Mouse (Mus musculus): ENCODE measurements around the gene Ppfibp2. TPM values are rescaled to one million over a fixed set of nuclear protein-coding genes. Genes with fewer than 3 reads are reported as not detected.

Ppfibp2 gene
- total RNA-seq, 2 experiments from 2014 or later: 7.1 to 7.6 TPM

GRCm38 (mm10) chr7:107609622-107610255 lies 14.7 kb downstream of the Ppfibp2 start:
- DNase-seq (ENCODE audit: low spot score in 2 of 2): no peak

GRCm38 (mm10) chr7:107610880-107611279 lies 15.9 kb downstream of the Ppfibp2 start:
- no peak for DNase-seq (ENCODE audit: low spot score in 2 of 2)

GRCm38 (mm10) chr7:107618028-107618992 lies 23.3 kb downstream of the Ppfibp2 start:
- no peak for DNase-seq (ENCODE audit: low spot score in 2 of 2)

- no peak for DNase-seq (ENCODE audit: low spot score in 2 of 2)
Observed at GRCm38 (mm10) chr7:107619225-107619624, 24.2 kb downstream of the Ppfibp2 start.

GRCm38 (mm10) chr7:107620137-107620536 lies 25.1 kb downstream of the Ppfibp2 start:
- DNase-seq (ENCODE audit: low spot score in 2 of 2): no peak

- DNase-seq (ENCODE audit: low spot score in 2 of 2): no peak
Observed at GRCm38 (mm10) chr7:107624432-107624831, 29.4 kb downstream of the Ppfibp2 start.

GRCm38 (mm10) chr7:107625061-107625460 lies 30.1 kb downstream of the Ppfibp2 start, which contains the start of gene 5330417H12Rik:
Gene 5330417H12Rik, minus strand, starts transcription at chr7:107625161.
- DNase-seq (ENCODE audit: low spot score in 2 of 2): no peak

- DNase-seq (ENCODE audit: low spot score in 2 of 2): no peak
Observed at GRCm38 (mm10) chr7:107625781-107626180, 30.8 kb downstream of the Ppfibp2 start.

- no peak for DNase-seq (ENCODE audit: low spot score in 2 of 2)
Observed at GRCm38 (mm10) chr7:107628383-107628782, 33.4 kb downstream of the Ppfibp2 start.

GRCm38 (mm10) chr7:107633201-107633600 lies 38.2 kb downstream of the Ppfibp2 start:
- DNase-seq (ENCODE audit: low spot score in 2 of 2): no peak

- DNase-seq (ENCODE audit: low spot score in 2 of 2): no peak
Observed at GRCm38 (mm10) chr7:107637398-107637797, 42.4 kb downstream of the Ppfibp2 start.

- DNase-seq (ENCODE audit: low spot score in 2 of 2): no peak
Observed at GRCm38 (mm10) chr7:107638026-107638425, 43.0 kb downstream of the Ppfibp2 start.

GRCm38 (mm10) chr7:107642586-107643275 lies 47.7 kb downstream of the Ppfibp2 start:
- DNase-seq (ENCODE audit: low spot score in 2 of 2): no peak

GRCm38 (mm10) chr7:107644987-107645386 lies 50.0 kb downstream of the Ppfibp2 start:
- no peak for DNase-seq (ENCODE audit: low spot score in 2 of 2)

GRCm38 (mm10) chr7:107648937-107649688 lies 54.1 kb downstream of the Ppfibp2 start:
- DNase-seq (ENCODE audit: low spot score in 2 of 2): no peak

GRCm38 (mm10) chr7:107649990-107650389 lies 55.0 kb downstream of the Ppfibp2 start:
- DNase-seq (ENCODE audit: low spot score in 2 of 2): no peak

GRCm38 (mm10) chr7:107651821-107652220 lies 56.8 kb downstream of the Ppfibp2 start:
- DNase-seq (ENCODE audit: low spot score in 2 of 2): no peak

- DNase-seq (ENCODE audit: low spot score in 2 of 2): no peak
Observed at GRCm38 (mm10) chr7:107656451-107656850, 61.4 kb downstream of the Ppfibp2 start.

GRCm38 (mm10) chr7:107659186-107659918 lies 64.3 kb downstream of the Ppfibp2 start:
- no peak for DNase-seq (ENCODE audit: low spot score in 2 of 2)

All from left cerebral cortex, adult 18-20 months (tissue).